Mouse (Mus musculus) stomach, postnatal 0 days (tissue): ENCODE measurements around the gene Npr3.

Source experiments
- CTCF ChIP-seq: IDR thresholded peaks from 2 replicates; pipeline ENCODE4 v1.5.1; 2016; ENCODE audit warnings: antibody characterized with exemption, low read depth, mild to moderate bottlenecking, moderate library complexity
- EP300 ChIP-seq: optimal IDR thresholded peaks from 2 replicates; pipeline ENCODE3; 2016; ENCODE audit warnings: antibody characterized with exemption

GRCm38 (mm10) chr15:11909875-11910274 lies 2.8 kb upstream of the Npr3 start:
- no peak for TF ChIP-seq EP300
- TF ChIP-seq CTCF = peak; percentile 77
